Mouse (Mus musculus): ENCODE results near the gene Cx3cr1.

Cx3cr1 gene

GRCm38 (mm10) chr9:119853071-119853846 is 216.4 kb downstream of the Cx3cr1 start:
- TF ChIP-seq NANOG (IDR thresholded peaks at IDR 0.05; ENCODE audit: borderline replicate concordance, low read length) (no peak), CTCF (conservative IDR thresholded peaks at IDR 0.05; ENCODE audit: low read length) (no peak)
- Histone ChIP-seq H3K4me1 (replicated peaks; ENCODE audit: low read depth, low read length) (no peaks in the 10 kb centered on the region), H3K4me3 (replicated peaks; ENCODE audit: low read length) (no peak overlapping the region), H3K27me3 (ENCODE audit: insufficient read depth, low read length) (no peaks in the 10 kb centered on the region), H3K9me3 (ENCODE audit: low read length) (peaks cover 66% of the 10 kb centered on the region), H3K36me3 (ENCODE audit: insufficient read depth, low read length) (no peaks in the 10 kb centered on the region)

DNA sequence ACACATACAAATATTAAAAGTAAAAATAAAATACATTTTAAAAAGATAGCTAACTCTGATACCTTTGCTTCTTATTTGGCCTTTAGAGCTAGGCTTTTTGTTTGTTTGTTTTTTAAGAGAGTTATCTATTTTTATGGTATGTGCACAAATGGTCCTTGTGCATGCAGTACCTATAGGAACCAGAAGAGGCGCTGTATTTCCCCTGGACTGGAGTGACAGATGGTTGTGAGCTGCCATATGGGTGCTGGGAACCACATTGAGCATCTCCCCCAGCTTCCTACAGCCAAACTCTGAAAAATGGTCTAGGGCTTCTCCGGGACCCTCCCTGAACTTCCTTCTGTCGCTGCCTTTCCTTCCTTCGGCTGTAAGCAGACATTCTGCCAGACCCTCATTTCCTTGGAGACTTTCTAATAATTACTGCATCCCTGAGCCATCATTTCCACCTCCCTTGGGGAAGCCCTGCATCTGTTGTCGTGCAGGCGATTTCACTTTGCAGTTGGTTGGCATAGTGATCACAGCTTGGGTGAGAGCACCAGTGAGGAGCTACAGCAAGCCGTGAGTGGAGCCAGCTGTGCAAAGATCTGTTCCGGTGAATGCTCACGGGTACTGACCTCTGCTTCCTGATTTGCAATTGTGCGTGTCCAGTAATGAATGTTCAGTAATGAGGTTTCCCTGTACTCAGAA is 217.2 kb downstream of the Cx3cr1 start:
- TF ChIP-seq CTCF (conservative IDR thresholded peaks at IDR 0.05; ENCODE audit: low read length), result peak; percentile 70
- TF ChIP-seq POU5F1 (IDR thresholded peaks at IDR 0.05; ENCODE audit: borderline replicate concordance, low read length), result no peak
- Histone ChIP-seq H3K36me3 (ENCODE audit: insufficient read depth, low read length) (no peaks in the 10 kb centered on the region), H3K4me1 (replicated peaks; ENCODE audit: low read depth, low read length) (no peaks in the 10 kb centered on the region), H3K27me3 (ENCODE audit: insufficient read depth, low read length) (no peaks in the 10 kb centered on the region), H3K9me3 (ENCODE audit: low read length) (peaks cover 58% of the 10 kb centered on the region), H3K4me3 (replicated peaks; ENCODE audit: low read length) (no peak overlapping the region)
